Comparison of ENCODE assay signal across 13 mouse cellular contexts in genomic region chr14:105720816-105721510, GRCm38 (mm10).
DNase-seq lines count a peak whose midpoint lies in the region; ATAC-seq and TF ChIP-seq lines count a peak whose summit lies in the region.
"Had no signal": no experiment of that assay in that cellular context is flagged by ENCODE, and none has a peak within 500 bp of the region (broad histone marks: within the 10 kb centered on the region; RNA-seq: fewer than 3 reads in every experiment).

No protein-coding gene starts in this region.

- DNase-seq in forebrain, embryonic 11.5 days (ENCODE audit: low spot score): no peak
- no peak for DNase-seq in lung, adult 2 months
- DNase-seq in forebrain, postnatal 0 days: peak; percentile 85
- DNase-seq in right cerebral cortex, postnatal 36 days (ENCODE audit: low spot score in 2 of 2): peak; percentile 43 to 55
- DNase-seq in ovary, postnatal 10 days (ENCODE audit: low spot score): no peak
- DNase-seq: gastrocnemius, postnatal 10 days; kidney, postnatal 10 days; lung, postnatal 36 days had no signal

- no peaks in the 10 kb centered on the region for H3K27me3 ChIP-seq in forebrain, embryonic 13.5 days
- H3K27me3 ChIP-seq in forebrain, embryonic 11.5 days (ENCODE audit: control insufficient read depth, insufficient read depth, low read length): no peaks in the 10 kb centered on the region
- no peaks in the 10 kb centered on the region for H3K27me3 ChIP-seq in lung, embryonic 16.5 days (ENCODE audit: control insufficient read depth, insufficient read depth, low read depth, low read length)
- H3K27me3 ChIP-seq in forebrain, postnatal 0 days (ENCODE audit: insufficient read depth, low read length): no peaks in the 10 kb centered on the region
- H3K27me3 ChIP-seq: liver, embryonic 15.5 days; midbrain, embryonic 13.5 days had no signal

- peak; percentile 75; the same call in 1 of the 2 replicates for ATAC-seq in forebrain, embryonic 13.5 days
- no peak for ATAC-seq in forebrain, embryonic 11.5 days (replicated peaks; ENCODE audit: low FRiP score)
- ATAC-seq in lung, embryonic 16.5 days (ENCODE audit: low read depth): 0 out of 2 replicates have a peak, but pooled peaks have one; percentile 34
- ATAC-seq in forebrain, postnatal 0 days: peak; percentile 85
- no peak for ATAC-seq in granulocyte monocyte progenitor cell, adult 5-6 weeks (replicated peaks; ENCODE audit: poor library complexity, severe bottlenecking)
- ATAC-seq: midbrain, embryonic 13.5 days had no signal

- H3K27ac ChIP-seq in forebrain, embryonic 13.5 days: peak overlapping the region; percentile 57
- no peak overlapping the region for H3K27ac ChIP-seq in forebrain, embryonic 11.5 days (ENCODE audit: low read depth, low read length)
- H3K27ac ChIP-seq in lung, embryonic 16.5 days (ENCODE audit: low read length): no peak overlapping the region
- H3K27ac ChIP-seq in forebrain, postnatal 0 days (ENCODE audit: low read depth, low read length): peak overlapping the region; percentile 75
- H3K27ac ChIP-seq: liver, embryonic 15.5 days; midbrain, embryonic 13.5 days had no signal

- H3K36me3 ChIP-seq in forebrain, embryonic 13.5 days (ENCODE audit: poor library complexity, severe bottlenecking): no peaks in the 10 kb centered on the region
- H3K36me3 ChIP-seq in forebrain, embryonic 11.5 days (ENCODE audit: control insufficient read depth, insufficient read depth, low read length): no peaks in the 10 kb centered on the region
- no peaks in the 10 kb centered on the region for H3K36me3 ChIP-seq in lung, embryonic 16.5 days (ENCODE audit: control insufficient read depth, insufficient read depth, low read length)
- H3K36me3 ChIP-seq in forebrain, postnatal 0 days (ENCODE audit: insufficient read depth): no peaks in the 10 kb centered on the region
- H3K36me3 ChIP-seq: liver, embryonic 15.5 days; midbrain, embryonic 13.5 days had no signal

- TF ChIP-seq CTCF in lung, adult 2 months (IDR thresholded peaks at IDR 0.05; ENCODE audit: insufficient read depth, low read length): no peak
- no peak for TF ChIP-seq CTCF in forebrain, postnatal 0 days (IDR thresholded peaks at IDR 0.05; ENCODE audit: low read depth)

- TF ChIP-seq POLR2A in lung, adult 2 months (IDR thresholded peaks at IDR 0.05; ENCODE audit: borderline replicate concordance, extremely low read depth, low read depth, low read length): no peak

- no peaks in the 10 kb centered on the region; the same call in 1 of the 2 replicates for H3K9me3 ChIP-seq in forebrain, embryonic 13.5 days (replicated peaks)
- H3K9me3 ChIP-seq in forebrain, embryonic 11.5 days (ENCODE audit: control insufficient read depth, low read length): no peaks in the 10 kb centered on the region
- H3K9me3 ChIP-seq in lung, embryonic 16.5 days (ENCODE audit: control insufficient read depth, low read length): no peaks in the 10 kb centered on the region
- no peaks in the 10 kb centered on the region for H3K9me3 ChIP-seq in forebrain, postnatal 0 days (ENCODE audit: low read length)
- H3K9me3 ChIP-seq: liver, embryonic 15.5 days; midbrain, embryonic 13.5 days had no signal

- no peak overlapping the region for H3K4me3 ChIP-seq in forebrain, embryonic 13.5 days
- H3K4me3 ChIP-seq in forebrain, embryonic 11.5 days (ENCODE audit: low read depth, low read length): no peak overlapping the region
- no peak overlapping the region for H3K4me3 ChIP-seq in lung, embryonic 16.5 days (ENCODE audit: low read length)
- no peak overlapping the region for H3K4me3 ChIP-seq in lung, adult 2 months (replicated peaks; ENCODE audit: extremely low read depth, low read depth, low read length)
- H3K4me3 ChIP-seq in forebrain, postnatal 0 days (ENCODE audit: low read depth, low read length): no peak overlapping the region
- H3K4me3 ChIP-seq: liver, embryonic 15.5 days; midbrain, embryonic 13.5 days had no signal

- WGBS in forebrain, embryonic 13.5 days: 83% methylated on average over 6 of the region's 6 CpGs
- 89% methylated on average over 6 of the region's 6 CpGs for WGBS in forebrain, embryonic 11.5 days
- WGBS in lung, embryonic 16.5 days: 76% methylated on average over 6 of the region's 6 CpGs
- 85% methylated on average over 6 of the region's 6 CpGs for WGBS in lung, adult 2 months
- 60% methylated on average over 6 of the region's 6 CpGs for WGBS in forebrain, postnatal 0 days

- H3K4me2 ChIP-seq in forebrain, embryonic 13.5 days: no peak overlapping the region
- no peak overlapping the region for H3K4me2 ChIP-seq in forebrain, embryonic 11.5 days (ENCODE audit: low read depth, low read length, severe bottlenecking)
- H3K4me2 ChIP-seq in lung, embryonic 16.5 days (ENCODE audit: low read depth, low read length): no peak overlapping the region
- no peak overlapping the region for H3K4me2 ChIP-seq in forebrain, postnatal 0 days (ENCODE audit: low read depth)
- H3K4me2 ChIP-seq: liver, embryonic 15.5 days; midbrain, embryonic 13.5 days had no signal

- H3K9ac ChIP-seq in forebrain, embryonic 13.5 days: no peak overlapping the region
- H3K9ac ChIP-seq in forebrain, embryonic 11.5 days (ENCODE audit: low read length): no peak overlapping the region
- H3K9ac ChIP-seq in lung, embryonic 16.5 days (ENCODE audit: low read length): no peak overlapping the region
- H3K9ac ChIP-seq in forebrain, postnatal 0 days: no peak overlapping the region
- H3K9ac ChIP-seq: liver, embryonic 15.5 days; midbrain, embryonic 13.5 days had no signal

- no peaks in the 10 kb centered on the region for H3K4me1 ChIP-seq in forebrain, embryonic 13.5 days
- H3K4me1 ChIP-seq in forebrain, embryonic 11.5 days (replicated peaks; ENCODE audit: control insufficient read depth, insufficient read depth, low read length): no peaks in the 10 kb centered on the region
- H3K4me1 ChIP-seq in lung, embryonic 16.5 days (replicated peaks; ENCODE audit: control insufficient read depth, insufficient read depth, low read length): peaks cover 4% of the 10 kb centered on the region; the same call in 1 of the 2 replicates
- peaks cover 2% of the 10 kb centered on the region; the same call in 1 of the 2 replicates for H3K4me1 ChIP-seq in lung, adult 2 months (ENCODE audit: control insufficient read depth, insufficient read depth, low read length)
- no peaks in the 10 kb centered on the region for H3K4me1 ChIP-seq in forebrain, postnatal 0 days (ENCODE audit: insufficient read depth)
- H3K4me1 ChIP-seq: liver, embryonic 15.5 days had no signal

Comparison
In these comparisons a context has a peak if more than half of its experiments do, and no peak if none do; other contexts are left out.
1. ATAC-seq: peak in forebrain, embryonic 13.5 days (single experiment), lung, embryonic 16.5 days (single experiment) and forebrain, postnatal 0 days (single experiment); none in forebrain, embryonic 11.5 days (single experiment) and granulocyte monocyte progenitor cell, adult 5-6 weeks (single experiment).
2. H3K27ac ChIP-seq: peak in forebrain, embryonic 13.5 days (single experiment) and forebrain, postnatal 0 days (single experiment); none in forebrain, embryonic 11.5 days (single experiment) and lung, embryonic 16.5 days (single experiment).
3. DNase-seq: peak in forebrain, postnatal 0 days (single experiment) and right cerebral cortex, postnatal 36 days (2 of 2); none in forebrain, embryonic 11.5 days (single experiment), lung, adult 2 months (single experiment) and ovary, postnatal 10 days (single experiment).